8 mouse cellular contexts compared by ENCODE assay signal in the genomic region with DNA sequence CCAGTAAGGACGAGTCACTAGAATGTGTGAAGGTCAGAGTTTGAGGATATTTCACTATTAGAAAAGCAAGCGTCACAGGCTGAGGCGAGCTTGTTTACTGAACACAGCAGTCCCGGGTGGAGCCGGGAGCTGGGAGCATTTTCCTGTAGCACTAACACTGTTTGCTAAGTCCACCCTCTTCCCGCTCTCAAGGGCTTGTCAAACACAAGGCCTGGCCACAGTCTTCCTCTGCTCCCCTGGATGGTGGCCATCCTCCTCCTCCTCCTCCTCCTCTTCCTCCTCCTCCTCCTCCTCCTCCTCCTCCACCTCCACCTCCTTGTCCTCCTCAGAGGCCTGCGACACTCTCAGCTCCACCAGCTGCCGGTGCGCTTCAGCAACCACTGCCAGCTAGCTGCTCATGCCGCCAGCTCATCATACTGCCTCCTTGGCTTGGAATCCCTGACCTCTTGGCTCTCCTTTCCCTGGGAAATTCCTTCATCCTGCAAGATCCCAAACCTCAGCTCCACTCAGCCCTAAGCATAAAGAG. TPM values are rescaled to one million over a fixed set of nuclear protein-coding genes. Genes with fewer than 3 reads are reported as not detected.
DNase-seq lines count a peak whose midpoint lies in the region; ATAC-seq lines count a peak whose summit lies in the region.

No protein-coding gene starts in this region.

- ATAC-seq in forebrain, embryonic 14.5 days, result no peak
- ATAC-seq in granulocyte monocyte progenitor cell, adult 5-6 weeks (replicated peaks; ENCODE audit: poor library complexity, severe bottlenecking), result 0 out of 2 replicates have a peak, but pooled peaks have one; percentile 1
- ATAC-seq in lung, embryonic 15.5 days (ENCODE audit: borderline replicate concordance, extremely low read depth, low FRiP score, low TSS enrichment), result peak; percentile 78; the same call in 1 of the 2 replicates
- no peak for ATAC-seq in cerebellum, adult (ENCODE audit: insufficient number of reproducible peaks, low FRiP score, low TSS enrichment)

- H3K4me2 ChIP-seq in forebrain, embryonic 14.5 days (ENCODE audit: low read length), result no peak overlapping the region
- peak overlapping the region; percentile 30 for H3K4me2 ChIP-seq in lung, embryonic 15.5 days

- no peaks in the 10 kb centered on the region for H3K27me3 ChIP-seq in forebrain, embryonic 10.5 days (ENCODE audit: poor library complexity, severe bottlenecking)
- H3K27me3 ChIP-seq in forebrain, embryonic 14.5 days (replicated peaks; ENCODE audit: control insufficient read depth, insufficient read depth, low read length), result no peaks in the 10 kb centered on the region
- no peaks in the 10 kb centered on the region for H3K27me3 ChIP-seq in lung, embryonic 15.5 days

- H3K4me1 ChIP-seq in forebrain, embryonic 10.5 days, result peaks cover 22% of the 10 kb centered on the region
- H3K4me1 ChIP-seq in forebrain, embryonic 14.5 days (ENCODE audit: control insufficient read depth, insufficient read depth, low read length), result peaks cover 5% of the 10 kb centered on the region; the same call in 1 of the 2 replicates
- H3K4me1 ChIP-seq in lung, embryonic 15.5 days, result peaks cover 19% of the 10 kb centered on the region

- no peak for DNase-seq in forebrain, embryonic 10.5 days (ENCODE audit: extremely low spot score, low spot score)
- no peak for DNase-seq in forebrain, embryonic 14.5 days (ENCODE audit: low spot score)
- DNase-seq in adrenal gland, adult 2 months, result peak; percentile 76
- peak; percentile 58 for DNase-seq in kidney, adult 18-20 months
- peak; percentile 27 to 51 for DNase-seq in thymus, postnatal 36 days

- H3K9ac ChIP-seq in forebrain, embryonic 14.5 days (ENCODE audit: low read length), result no peak overlapping the region
- no peak overlapping the region for H3K9ac ChIP-seq in lung, embryonic 15.5 days

- H3K27ac ChIP-seq in forebrain, embryonic 10.5 days, result peak overlapping the region; percentile 86
- H3K27ac ChIP-seq in forebrain, embryonic 14.5 days (ENCODE audit: low read depth, low read length), result no peak overlapping the region
- peak overlapping the region; percentile 87 for H3K27ac ChIP-seq in lung, embryonic 15.5 days

- H3K36me3 ChIP-seq in forebrain, embryonic 10.5 days (replicated peaks), result 0 out of 2 replicates have a peak, but pooled peaks cover 3% of the 10 kb centered on the region
- no peaks in the 10 kb centered on the region for H3K36me3 ChIP-seq in forebrain, embryonic 14.5 days (ENCODE audit: control insufficient read depth, insufficient read depth, low read length)
- H3K36me3 ChIP-seq in lung, embryonic 15.5 days, result no peaks in the 10 kb centered on the region

- H3K9me3 ChIP-seq in forebrain, embryonic 10.5 days, result no peaks in the 10 kb centered on the region
- no peaks in the 10 kb centered on the region for H3K9me3 ChIP-seq in forebrain, embryonic 14.5 days (replicated peaks; ENCODE audit: control insufficient read depth, low read length)
- H3K9me3 ChIP-seq in lung, embryonic 15.5 days, result no peaks in the 10 kb centered on the region

- H3K4me3 ChIP-seq in forebrain, embryonic 10.5 days, result peak overlapping the region; percentile 11; the same call in 1 of the 2 replicates
- H3K4me3 ChIP-seq in forebrain, embryonic 14.5 days (ENCODE audit: low read depth, low read length), result no peak overlapping the region
- H3K4me3 ChIP-seq in lung, embryonic 15.5 days, result no peak overlapping the region

- WGBS in forebrain, embryonic 10.5 days, result 40% methylated on average over 10 of the region's 10 CpGs
- 31% methylated on average over 9 of the region's 10 CpGs for WGBS in forebrain, embryonic 14.5 days
- 5% methylated on average over 7 of the region's 10 CpGs for WGBS in lung, embryonic 15.5 days

RNA-seq across cellular contexts. Expression of gene Ncor1, which starts 37.0 kb away (rescaled TPM):
- polyA plus RNA-seq in forebrain, embryonic 10.5 days (2016; fragmentation: Nextera tagmentation; extraction: Ambion mirVana), result 125 and 130 TPM in 2 replicates
- polyA plus RNA-seq in forebrain, embryonic 14.5 days (2014; fragmentation: Nextera tagmentation; extraction: Ambion mirVana), result 92.3 and 134 TPM in 2 replicates
- 100 to 1,000 TPM; 167 to 268 TPM for total RNA-seq in adrenal gland, adult 2 months (2021)
- 53.4 and 59.5 TPM in 2 replicates for polyA plus RNA-seq in adrenal gland, adult 2 months (2012; rRNA removed)
- 289 and 349 TPM in 2 replicates for total RNA-seq in granulocyte monocyte progenitor cell, adult 5-6 weeks (2014; fragmentation: Nextera tagmentation)
- 267 and 271 TPM in 2 replicates for total RNA-seq in granulocyte monocyte progenitor cell, adult 5-6 weeks (2017)
- 145 and 156 TPM in 2 replicates for polyA plus RNA-seq in lung, embryonic 15.5 days (2015; fragmentation: Nextera tagmentation; extraction: Ambion mirVana)

RNA-seq across cellular contexts. Expression of gene Pigl, which starts 37.1 kb away (rescaled TPM):
- 19.5 and 19.7 TPM in 2 replicates for polyA plus RNA-seq in forebrain, embryonic 10.5 days (2016; fragmentation: Nextera tagmentation; extraction: Ambion mirVana)
- polyA plus RNA-seq in forebrain, embryonic 14.5 days (2014; fragmentation: Nextera tagmentation; extraction: Ambion mirVana), result 5.7 TPM in 2 replicates
- 1 to 10 TPM; 9.5 to 10.0 TPM for total RNA-seq in adrenal gland, adult 2 months (2021)
- 6.0 and 6.8 TPM in 2 replicates for polyA plus RNA-seq in adrenal gland, adult 2 months (2012; rRNA removed)
- total RNA-seq in granulocyte monocyte progenitor cell, adult 5-6 weeks (2014; fragmentation: Nextera tagmentation), result 4.7 and 12.2 TPM in 2 replicates
- 2.5 and 3.6 TPM in 2 replicates for total RNA-seq in granulocyte monocyte progenitor cell, adult 5-6 weeks (2017)
- 7.7 and 9.0 TPM in 2 replicates for polyA plus RNA-seq in lung, embryonic 15.5 days (2015; fragmentation: Nextera tagmentation; extraction: Ambion mirVana)

RNA-seq across cellular contexts. Expression of gene Cenpv, which starts 43.7 kb away (rescaled TPM):
- polyA plus RNA-seq in forebrain, embryonic 10.5 days (2016; fragmentation: Nextera tagmentation; extraction: Ambion mirVana), result 35.6 and 38.6 TPM in 2 replicates
- 99.4 and 112 TPM in 2 replicates for polyA plus RNA-seq in forebrain, embryonic 14.5 days (2014; fragmentation: Nextera tagmentation; extraction: Ambion mirVana)
- total RNA-seq in adrenal gland, adult 2 months (2021), result 10 to 100 TPM; 44.1 to 45.8 TPM
- 46.8 and 58.2 TPM in 2 replicates for polyA plus RNA-seq in adrenal gland, adult 2 months (2012; rRNA removed)
- total RNA-seq in granulocyte monocyte progenitor cell, adult 5-6 weeks (2014; fragmentation: Nextera tagmentation), result 25.2 and 30.3 TPM in 2 replicates
- total RNA-seq in granulocyte monocyte progenitor cell, adult 5-6 weeks (2017), result 12.8 and 15.7 TPM in 2 replicates
- 13.7 and 14.1 TPM in 2 replicates for polyA plus RNA-seq in lung, embryonic 15.5 days (2015; fragmentation: Nextera tagmentation; extraction: Ambion mirVana)

RNA-seq across cellular contexts. Expression of gene Ubb, which starts 55.6 kb away (rescaled TPM):
- polyA plus RNA-seq in forebrain, embryonic 10.5 days (2016; fragmentation: Nextera tagmentation; extraction: Ambion mirVana), result 3,270 and 3,283 TPM in 2 replicates
- 5,294 and 5,616 TPM in 2 replicates for polyA plus RNA-seq in forebrain, embryonic 14.5 days (2014; fragmentation: Nextera tagmentation; extraction: Ambion mirVana)
- total RNA-seq in adrenal gland, adult 2 months (2021), result 1,000 to 10,000 TPM; 1,385 to 1,758 TPM
- 1,114 and 1,206 TPM in 2 replicates for polyA plus RNA-seq in adrenal gland, adult 2 months (2012; rRNA removed)
- 870 and 954 TPM in 2 replicates for total RNA-seq in granulocyte monocyte progenitor cell, adult 5-6 weeks (2014; fragmentation: Nextera tagmentation)
- 1,051 and 1,247 TPM in 2 replicates for total RNA-seq in granulocyte monocyte progenitor cell, adult 5-6 weeks (2017)
- 3,157 and 3,186 TPM in 2 replicates for polyA plus RNA-seq in lung, embryonic 15.5 days (2015; fragmentation: Nextera tagmentation; extraction: Ambion mirVana)

Comparison
In these comparisons a context has a peak if more than half of its experiments do, and no peak if none do; other contexts are left out.
1. DNase-seq: peak in adrenal gland, adult 2 months (single experiment), kidney, adult 18-20 months (single experiment) and thymus, postnatal 36 days (2 of 2); none in forebrain, embryonic 10.5 days (single experiment) and forebrain, embryonic 14.5 days (single experiment).
2. ATAC-seq: peak in granulocyte monocyte progenitor cell, adult 5-6 weeks (single experiment) and lung, embryonic 15.5 days (single experiment); none in forebrain, embryonic 14.5 days (single experiment) and cerebellum, adult (single experiment).